Mouse (Mus musculus): Measurements from ENCODE around the gene Fam114a1.

Gene Fam114a1

GRCm38 (mm10) chr5:64969861-64970771 lies at the start of gene Fam114a1:
Fam114a1 (plus strand) TSS chr5:64970071.
- DNase-seq (ENCODE audit: low spot score in 2 of 2), result peak; percentile 40 to 57

GRCm38 (mm10) chr5:64922891-64923381 lies 46.9 kb upstream of the Fam114a1 start:
- peak in 1 of 2 experiments; percentile 17 for DNase-seq (ENCODE audit: low spot score in 2 of 2)

GRCm38 (mm10) chr5:64932215-64932614 lies 37.7 kb upstream of the Fam114a1 start:
- peak in 1 of 2 experiments; percentile 6 for DNase-seq (ENCODE audit: low spot score in 2 of 2)

GRCm38 (mm10) chr5:64932775-64933174 lies 37.1 kb upstream of the Fam114a1 start:
- DNase-seq (ENCODE audit: low spot score in 2 of 2), result peak in 1 of 2 experiments; percentile 11

- DNase-seq (ENCODE audit: low spot score in 2 of 2), result peak; percentile 28 to 51
Measured at GRCm38 (mm10) chr5:64951486-64951885, 18.4 kb upstream of the Fam114a1 start.

- no peak for DNase-seq (ENCODE audit: low spot score in 2 of 2)
Measured at GRCm38 (mm10) chr5:64954931-64955330, 14.9 kb upstream of the Fam114a1 start.

- no peak for DNase-seq (ENCODE audit: low spot score in 2 of 2)
Measured at GRCm38 (mm10) chr5:64958991-64959842, 10.7 kb upstream of the Fam114a1 start.

GRCm38 (mm10) chr5:64959843-64960230 lies 10.0 kb upstream of the Fam114a1 start, which contains the start of gene Tlr6:
Tlr6 (minus strand) TSS chr5:64960097.
- DNase-seq (ENCODE audit: low spot score in 2 of 2), result peak; percentile 51 to 68

GRCm38 (mm10) chr5:64960857-64961391 lies 8.9 kb upstream of the Fam114a1 start:
- no peak for DNase-seq (ENCODE audit: low spot score in 2 of 2)

GRCm38 (mm10) chr5:64963271-64963670 lies 6.6 kb upstream of the Fam114a1 start:
- no peak for DNase-seq (ENCODE audit: low spot score in 2 of 2)

- DNase-seq (ENCODE audit: low spot score in 2 of 2), result no peak
Measured at GRCm38 (mm10) chr5:64963735-64964134, 6.1 kb upstream of the Fam114a1 start.

GRCm38 (mm10) chr5:64968961-64969860 lies 660 bp upstream of the Fam114a1 start:
- DNase-seq (ENCODE audit: low spot score in 2 of 2), result no peak

- DNase-seq (ENCODE audit: low spot score in 2 of 2), result no peak
Measured at GRCm38 (mm10) chr5:64975121-64975520, 5.2 kb downstream of the Fam114a1 start.

- DNase-seq (ENCODE audit: low spot score in 2 of 2), result peak in 1 of 2 experiments; percentile 41
Measured at GRCm38 (mm10) chr5:64977128-64977527, 7.3 kb downstream of the Fam114a1 start.

GRCm38 (mm10) chr5:64985971-64986370 lies 16.1 kb downstream of the Fam114a1 start:
- no peak for DNase-seq (ENCODE audit: low spot score in 2 of 2)

GRCm38 (mm10) chr5:64989940-64990339 lies 20.1 kb downstream of the Fam114a1 start:
- DNase-seq (ENCODE audit: low spot score in 2 of 2), result no peak

GRCm38 (mm10) chr5:64992540-64992939 lies 22.7 kb downstream of the Fam114a1 start:
- DNase-seq (ENCODE audit: low spot score in 2 of 2), result no peak

GRCm38 (mm10) chr5:64995408-64995807 lies 25.5 kb downstream of the Fam114a1 start:
- no peak for DNase-seq (ENCODE audit: low spot score in 2 of 2)

- DNase-seq (ENCODE audit: low spot score in 2 of 2), result no peak
Measured at GRCm38 (mm10) chr5:65002940-65003824, 33.3 kb downstream of the Fam114a1 start.

Measured in right cerebral cortex, postnatal 10 days (tissue).